In the genomic region with DNA sequence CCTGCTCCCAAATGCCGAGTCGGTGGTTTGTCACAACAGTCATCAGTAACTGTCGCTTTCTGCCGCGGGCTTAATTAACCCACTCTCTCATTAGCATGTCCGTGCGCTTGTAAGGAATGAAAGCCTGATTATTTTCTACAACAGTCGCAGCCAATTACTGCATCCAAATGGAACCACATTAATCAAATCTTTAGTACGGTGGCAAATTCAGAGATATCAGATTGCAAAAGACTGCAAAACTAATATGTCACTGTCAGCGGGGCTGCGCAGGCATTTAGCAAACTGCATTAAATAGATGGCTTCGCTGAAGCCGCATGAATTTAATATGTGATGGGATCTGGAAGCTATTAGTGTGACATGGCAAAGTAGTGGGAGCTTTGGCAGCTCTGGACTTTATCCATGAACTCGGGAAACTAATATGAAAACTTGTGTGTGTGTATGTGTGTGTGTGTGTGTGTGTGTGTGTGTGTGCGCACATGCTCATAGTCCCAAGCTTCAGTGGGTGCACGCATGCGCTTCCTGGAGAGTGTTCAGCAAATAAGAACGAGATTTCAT, we compare ENCODE assay signal across 10 mouse cellular contexts.
DNase-seq lines count a peak whose midpoint lies in the region; ATAC-seq and TF ChIP-seq lines count a peak whose summit lies in the region.
"Had no signal": no experiment of that assay in that cellular context is flagged by ENCODE, and none has a peak within 500 bp of the region (broad histone marks: within the 10 kb centered on the region; RNA-seq: fewer than 3 reads in every experiment).

No protein-coding gene starts in this region.

- peak; percentile 14 to 57 for DNase-seq in layer of hippocampus, postnatal 14 days (ENCODE audit: low spot score in 2 of 2)
- DNase-seq in layer of hippocampus, adult 9-10 months (ENCODE audit: low spot score) = no peak
- peak; percentile 90 for DNase-seq in embryonic facial prominence, embryonic 14.5 days (ENCODE audit: low spot score)
- DNase-seq in hindbrain, postnatal 0 days (ENCODE audit: low spot score) = peak; percentile 61
- no peak for DNase-seq in heart, adult 8-10 months (ENCODE audit: low spot score)
- DNase-seq in heart, postnatal 36 days = no peak
- DNase-seq: kidney, adult 18-20 months had no signal

- H3K4me2 ChIP-seq in embryonic facial prominence, embryonic 14.5 days (ENCODE audit: low read depth, low read length) = peak overlapping the region; percentile 45
- H3K4me2 ChIP-seq in hindbrain, postnatal 0 days (ENCODE audit: low read depth, low read length) = peak overlapping the region; percentile 31
- H3K4me2 ChIP-seq in neural tube, embryonic 15.5 days = peak overlapping the region; percentile 19
- H3K4me2 ChIP-seq: liver, embryonic 15.5 days had no signal

- peaks cover 7% of the 10 kb centered on the region; the same call in 1 of the 2 replicates for H3K27me3 ChIP-seq in embryonic facial prominence, embryonic 14.5 days (replicated peaks; ENCODE audit: control insufficient read depth, insufficient read depth, low read length)
- H3K27me3 ChIP-seq in hindbrain, postnatal 0 days (ENCODE audit: insufficient read depth, low read length) = no peaks in the 10 kb centered on the region
- peaks cover 5% of the 10 kb centered on the region for H3K27me3 ChIP-seq in neural tube, embryonic 15.5 days (replicated peaks)
- H3K27me3 ChIP-seq: liver, embryonic 15.5 days had no signal

- H3K4me3 ChIP-seq in embryonic facial prominence, embryonic 14.5 days (ENCODE audit: low read depth, low read length) = peak overlapping the region; percentile 16; the same call in 1 of the 2 replicates
- no peak overlapping the region for H3K4me3 ChIP-seq in hindbrain, postnatal 0 days (ENCODE audit: low read length)
- H3K4me3 ChIP-seq in neural tube, embryonic 15.5 days (replicated peaks) = no peak overlapping the region
- H3K4me3 ChIP-seq: liver, embryonic 15.5 days had no signal

- H3K27ac ChIP-seq in embryonic facial prominence, embryonic 14.5 days (replicated peaks; ENCODE audit: low read depth, low read length) = no peak overlapping the region
- H3K27ac ChIP-seq in hindbrain, postnatal 0 days = no peak overlapping the region
- no peak overlapping the region for H3K27ac ChIP-seq in neural tube, embryonic 15.5 days (replicated peaks)
- H3K27ac ChIP-seq: liver, embryonic 15.5 days had no signal

- H3K4me1 ChIP-seq in embryonic facial prominence, embryonic 14.5 days (ENCODE audit: control insufficient read depth, insufficient read depth, low read length) = peaks cover 9% of the 10 kb centered on the region
- H3K4me1 ChIP-seq in hindbrain, postnatal 0 days (ENCODE audit: insufficient read depth, low read length) = no peaks in the 10 kb centered on the region
- H3K4me1 ChIP-seq in neural tube, embryonic 15.5 days = peaks cover 24% of the 10 kb centered on the region
- H3K4me1 ChIP-seq: liver, embryonic 15.5 days had no signal

- ATAC-seq in embryonic facial prominence, embryonic 14.5 days (ENCODE audit: low read depth) = peak; percentile 50; the same call in 1 of the 2 replicates
- ATAC-seq in hindbrain, postnatal 0 days = peak; percentile 43; the same call in 1 of the 2 replicates
- peak; percentile 38; the same call in 1 of the 2 replicates for ATAC-seq in neural tube, embryonic 15.5 days (ENCODE audit: low FRiP score)
- no peak for ATAC-seq in inflammation-experienced regulatory T-cells, adult 6 months

- TF ChIP-seq CTCF in hindbrain, postnatal 0 days (IDR thresholded peaks at IDR 0.05; ENCODE audit: low read depth) = no peak

- intact Hi-C loops in heart, postnatal 36 days (cut with DNase I) = no loop called here

- H3K36me3 ChIP-seq in embryonic facial prominence, embryonic 14.5 days (ENCODE audit: control insufficient read depth, insufficient read depth, low read length) = no peaks in the 10 kb centered on the region
- H3K36me3 ChIP-seq in hindbrain, postnatal 0 days (ENCODE audit: insufficient read depth, low read length) = no peaks in the 10 kb centered on the region
- H3K36me3 ChIP-seq in neural tube, embryonic 15.5 days = no peaks in the 10 kb centered on the region
- H3K36me3 ChIP-seq: liver, embryonic 15.5 days had no signal

- 28% methylated on average over 18 of the region's 18 CpGs for WGBS in embryonic facial prominence, embryonic 14.5 days
- 39% methylated on average over 18 of the region's 18 CpGs for WGBS in hindbrain, postnatal 0 days
- WGBS in neural tube, embryonic 15.5 days = 28% methylated on average over 18 of the region's 18 CpGs

- no peaks in the 10 kb centered on the region for H3K9me3 ChIP-seq in embryonic facial prominence, embryonic 14.5 days (ENCODE audit: control insufficient read depth, low read length)
- no peaks in the 10 kb centered on the region for H3K9me3 ChIP-seq in hindbrain, postnatal 0 days (ENCODE audit: low read length)
- H3K9me3 ChIP-seq in neural tube, embryonic 15.5 days (replicated peaks) = no peaks in the 10 kb centered on the region
- H3K9me3 ChIP-seq: liver, embryonic 15.5 days had no signal

- H3K9ac ChIP-seq in embryonic facial prominence, embryonic 14.5 days (ENCODE audit: low read depth, low read length) = no peak overlapping the region
- H3K9ac ChIP-seq in hindbrain, postnatal 0 days (replicated peaks; ENCODE audit: low read length) = no peak overlapping the region
- H3K9ac ChIP-seq in neural tube, embryonic 15.5 days (replicated peaks) = no peak overlapping the region
- H3K9ac ChIP-seq: liver, embryonic 15.5 days had no signal

Comparison
In these comparisons a context has a peak if more than half of its experiments do, and no peak if none do; other contexts are left out.
1. DNase-seq: peak in layer of hippocampus, postnatal 14 days (2 of 2), embryonic facial prominence, embryonic 14.5 days (single experiment) and hindbrain, postnatal 0 days (single experiment); none in layer of hippocampus, adult 9-10 months (single experiment), heart, adult 8-10 months (single experiment) and heart, postnatal 36 days (0 of 2).
2. Peak in every context shown above with its lines, with median percentiles within 50 percentile points of each other: H3K4me2 ChIP-seq.